Mouse (Mus musculus): ENCODE data around the gene Myo1d. TPM values are rescaled to one million over a fixed set of nuclear protein-coding genes. Genes with fewer than 3 reads are reported as not detected.
A peak's percentile ranks its signal among the peaks of the same experiment; 100 is the strongest.

Gene Myo1d
- polyA plus RNA-seq, 1 experiment from 2014 or later: 26.4 TPM

GRCm38 (mm10) chr11:80723406-80724047, 56.3 kb downstream of the Myo1d start:
- Histone ChIP-seq H3K4me1 (ENCODE audit: insufficient read depth, low read depth, low read length) (no peaks in the 10 kb centered on the region), H3K9me3 (ENCODE audit: low read length) (no peaks in the 10 kb centered on the region), H3K27ac (ENCODE audit: low read length) (no peak overlapping the region), H3K36me3 (ENCODE audit: insufficient read depth, low read length) (no peaks in the 10 kb centered on the region), H3K27me3 (replicated peaks; ENCODE audit: insufficient read depth, low read length) (no peaks in the 10 kb centered on the region), H3K9ac (replicated peaks; ENCODE audit: low read depth) (no peak overlapping the region), H3K4me3 (ENCODE audit: low read depth, low read length) (no peak overlapping the region), H3K4me2 (replicated peaks; ENCODE audit: low read depth, low read length) (no peak overlapping the region)
- WGBS: 71% methylated on average over 9 of the region's 9 CpGs
- TF ChIP-seq EP300 (IDR thresholded peaks at IDR 0.05): no peak
- no peak for ATAC-seq
- no peak for DNase-seq (ENCODE audit: low spot score)

- ATAC-seq (no peak; the same call in 1 of the 2 replicates), DNase-seq (ENCODE audit: low spot score) (peak; percentile 46)
- Histone ChIP-seq H3K4me3 (ENCODE audit: low read depth, low read length) (no peak overlapping the region), H3K9me3 (ENCODE audit: low read length) (no peaks in the 10 kb centered on the region), H3K27me3 (replicated peaks; ENCODE audit: insufficient read depth, low read length) (no peaks in the 10 kb centered on the region), H3K4me2 (replicated peaks; ENCODE audit: low read depth, low read length) (no peak overlapping the region), H3K4me1 (ENCODE audit: insufficient read depth, low read depth, low read length) (0 out of 2 replicates have a peak, but pooled peaks cover 5% of the 10 kb centered on the region), H3K36me3 (ENCODE audit: insufficient read depth, low read length) (no peaks in the 10 kb centered on the region), H3K9ac (replicated peaks; ENCODE audit: low read depth) (no peak overlapping the region), H3K27ac (ENCODE audit: low read length) (no peak overlapping the region)
- TF ChIP-seq EP300 (IDR thresholded peaks at IDR 0.05) (peak; percentile 48; the same call in 1 of the 2 replicates), CTCF (IDR thresholded peaks at IDR 0.05) (no peak)
- 13% methylated on average over 1 of the region's 1 CpGs for WGBS
Observed at GRCm38 (mm10) chr11:80719014-80719413, 60.8 kb downstream of the Myo1d start.

- Histone ChIP-seq H3K9me3 (ENCODE audit: low read length) (no peaks in the 10 kb centered on the region), H3K9ac (replicated peaks; ENCODE audit: low read depth) (no peak overlapping the region), H3K36me3 (ENCODE audit: insufficient read depth, low read length) (no peaks in the 10 kb centered on the region), H3K4me2 (replicated peaks; ENCODE audit: low read depth, low read length) (no peak overlapping the region), H3K27me3 (replicated peaks; ENCODE audit: insufficient read depth, low read length) (no peaks in the 10 kb centered on the region), H3K4me3 (ENCODE audit: low read depth, low read length) (no peak overlapping the region), H3K27ac (ENCODE audit: low read length) (no peak overlapping the region), H3K4me1 (ENCODE audit: insufficient read depth, low read depth, low read length) (0 out of 2 replicates have a peak, but pooled peaks cover 9% of the 10 kb centered on the region)
- no peak for ATAC-seq
- TF ChIP-seq EP300 (IDR thresholded peaks at IDR 0.05) (no peak), CTCF (IDR thresholded peaks at IDR 0.05) (no peak)
- DNase-seq (ENCODE audit: low spot score): no peak
Observed at GRCm38 (mm10) chr11:80718036-80718435, 61.8 kb downstream of the Myo1d start.

- WGBS: 39% methylated on average over 2 of the region's 2 CpGs
- ATAC-seq: peak; percentile 89
- Histone ChIP-seq H3K4me2 (replicated peaks; ENCODE audit: low read depth, low read length) (no peak overlapping the region), H3K9me3 (ENCODE audit: low read length) (no peaks in the 10 kb centered on the region), H3K36me3 (ENCODE audit: insufficient read depth, low read length) (no peaks in the 10 kb centered on the region), H3K9ac (replicated peaks; ENCODE audit: low read depth) (no peak overlapping the region), H3K4me3 (ENCODE audit: low read depth, low read length) (no peak overlapping the region), H3K4me1 (ENCODE audit: insufficient read depth, low read depth, low read length) (peaks cover 14% of the 10 kb centered on the region; the same call in 1 of the 2 replicates), H3K27ac (ENCODE audit: low read length) (peak overlapping the region; percentile 79), H3K27me3 (replicated peaks; ENCODE audit: insufficient read depth, low read length) (no peaks in the 10 kb centered on the region)
- peak; percentile 69 for DNase-seq (ENCODE audit: low spot score)
- peak; percentile 96 for TF ChIP-seq EP300 (IDR thresholded peaks at IDR 0.05)
- no peak for TF ChIP-seq CTCF (IDR thresholded peaks at IDR 0.05)
Observed at GRCm38 (mm10) chr11:80715115-80715514, 64.7 kb downstream of the Myo1d start.

GRCm38 (mm10) chr11:80713705-80714104, 66.1 kb downstream of the Myo1d start:
- H3K9ac ChIP-seq (replicated peaks; ENCODE audit: low read depth): no peak overlapping the region
- no peak for TF ChIP-seq EP300 (IDR thresholded peaks at IDR 0.05)
- TF ChIP-seq CTCF (IDR thresholded peaks at IDR 0.05): no peak
- DNase-seq (ENCODE audit: low spot score) (peak; percentile 90), ATAC-seq (peak; percentile 36)
- H3K4me1 ChIP-seq (ENCODE audit: insufficient read depth, low read depth, low read length): peaks cover 14% of the 10 kb centered on the region; the same call in 1 of the 2 replicates
- H3K9me3 ChIP-seq (ENCODE audit: low read length): no peaks in the 10 kb centered on the region
- H3K4me3 ChIP-seq (ENCODE audit: low read depth, low read length): no peak overlapping the region
- H3K4me2 ChIP-seq (replicated peaks; ENCODE audit: low read depth, low read length): no peak overlapping the region
- 60% methylated on average over 1 of the region's 1 CpGs for WGBS
- H3K36me3 ChIP-seq (ENCODE audit: insufficient read depth, low read length): no peaks in the 10 kb centered on the region
- no peaks in the 10 kb centered on the region for H3K27me3 ChIP-seq (replicated peaks; ENCODE audit: insufficient read depth, low read length)
- peak overlapping the region; percentile 54; the same call in 1 of the 2 replicates for H3K27ac ChIP-seq (ENCODE audit: low read length)

GRCm38 (mm10) chr11:80712201-80712600, 67.6 kb downstream of the Myo1d start:
- peaks cover 14% of the 10 kb centered on the region; the same call in 1 of the 2 replicates for H3K4me1 ChIP-seq (ENCODE audit: insufficient read depth, low read depth, low read length)
- H3K4me3 ChIP-seq (ENCODE audit: low read depth, low read length): no peak overlapping the region
- no peaks in the 10 kb centered on the region for H3K27me3 ChIP-seq (replicated peaks; ENCODE audit: insufficient read depth, low read length)
- no peaks in the 10 kb centered on the region for H3K36me3 ChIP-seq (ENCODE audit: insufficient read depth, low read length)
- no peaks in the 10 kb centered on the region for H3K9me3 ChIP-seq (ENCODE audit: low read length)
- H3K9ac ChIP-seq (replicated peaks; ENCODE audit: low read depth): no peak overlapping the region
- DNase-seq (ENCODE audit: low spot score) (peak; percentile 60), ATAC-seq (no peak)
- H3K27ac ChIP-seq (ENCODE audit: low read length): peak overlapping the region; percentile 52
- H3K4me2 ChIP-seq (replicated peaks; ENCODE audit: low read depth, low read length): no peak overlapping the region
- no peak for TF ChIP-seq EP300 (IDR thresholded peaks at IDR 0.05)
- TF ChIP-seq CTCF (IDR thresholded peaks at IDR 0.05): no peak
- 30% methylated on average over 3 of the region's 3 CpGs for WGBS
